Mouse (Mus musculus) heart, adult 2 months (tissue): ENCODE results near the gene Rpl3. TPM values are rescaled to one million over a fixed set of nuclear protein-coding genes. Genes with fewer than 3 reads are reported as not detected.
"Not testable (repeated sequence)": the region's sequence is repeated elsewhere in the genome, so short reads cannot be mapped to it uniquely, and the experiment has no call there.

ENCODE experiments used
- DNase-seq, 2 experiments: peaks; one replicate each; pipeline ENCODE4 v3.0.0; 2021
- H3K27ac ChIP-seq: fragments of 200-600 bp; 2 replicates; pipeline ENCODE4 v1.8.1; 2022
- H3K27me3 ChIP-seq: fragments of 200-500 bp; 2 replicates; pipeline ENCODE4 v1.6.1; 2012; ENCODE audit warnings: mild to moderate bottlenecking, low read length, inconsistent platforms, mixed read lengths; ENCODE audit not compliant: control insufficient read depth, insufficient read depth
- H3K36me3 ChIP-seq: fragments of 200-500 bp; 2 replicates; pipeline ENCODE4 v1.6.1; 2012; ENCODE audit warnings: low read length, inconsistent platforms; ENCODE audit not compliant: control insufficient read depth, insufficient read depth
- H3K4me1 ChIP-seq: fragments of 200-500 bp; 2 replicates; pipeline ENCODE4 v1.6.1; 2011; ENCODE audit warnings: low read length; ENCODE audit not compliant: control insufficient read depth, insufficient read depth
- H3K4me3 ChIP-seq: fragments of 200-600 bp; 2 replicates; pipeline ENCODE4 v1.8.1; 2022
- H3K79me2 ChIP-seq: fragments of 200-500 bp; replicated peaks from 2 replicates; pipeline ENCODE4 v1.6.1; 2012; ENCODE audit warnings: mild to moderate bottlenecking, inconsistent platforms, low read length, moderate library complexity, mixed read lengths; ENCODE audit not compliant: control insufficient read depth, insufficient read depth
- H3K9ac ChIP-seq: fragments of 200-500 bp; 2 replicates; pipeline ENCODE4 v1.6.1; 2012; ENCODE audit warnings: low read depth, mild to moderate bottlenecking, control low read depth, inconsistent platforms, low read length, mixed read lengths
- CTCF ChIP-seq: fragments of 200-600 bp; IDR thresholded peaks from 2 replicates; pipeline ENCODE4 v1.8.1; 2022; ENCODE audit warnings: antibody characterized with exemption, mild to moderate bottlenecking, moderate library complexity
- EP300 ChIP-seq: fragments of 200-500 bp; IDR thresholded peaks from 2 replicates; pipeline ENCODE4 v1.6.1; 2011; ENCODE audit warnings: low read depth, low read length, control low read depth; ENCODE audit not compliant: insufficient read depth
- POLR2A ChIP-seq: fragments of 200-500 bp; IDR thresholded peaks from 2 replicates; pipeline ENCODE4 v1.6.1; 2011; ENCODE audit warnings: mild to moderate bottlenecking, low read depth, low read length, control low read depth; ENCODE audit not compliant: insufficient read depth
- WGBS: fragments of 180-500 bp; shearing (Covaris S2); methylation state at CpG from one replicate; pipeline ENCODE4 v1.1.7; 2018; 5-methylcytosine and 5-hydroxymethylcytosine counted together
- intact Hi-C: fragments of 180-260 bp; cut with DNase I; formaldehyde crosslinking; loops from one replicate; pipeline ENCODE4 v1.15.1; 2025
- polyA plus RNA-seq: library from polyadenylated mRNA; depleted of rRNA; stranded (reverse); fragments of >200 nt; gene quantifications from 2 replicates; pipeline ENCODE4 v1.2.3, GENCODE M21; 2012
- total RNA-seq, 2 experiments: library from RNA; stranded (reverse); gene quantifications; 2 replicates each; pipeline ENCODE4 v1.2.3; 2021

Gene Rpl3
- total and polyA plus RNA-seq, 3 experiments = 137 to 201 (median 150) TPM

GRCm38 (mm10) chr15:80131421-80131820 lies 39.8 kb upstream of the Rpl3 start:
- Histone ChIP-seq H3K79me2 (no peaks in the 10 kb centered on the region), H3K9ac (no peak overlapping the region), H3K4me1 (peaks cover 8% of the 10 kb centered on the region), H3K27me3 (no peaks in the 10 kb centered on the region), H3K36me3 (no peaks in the 10 kb centered on the region), H3K27ac (no peak overlapping the region), H3K4me3 (no peak overlapping the region)
- 70% methylated on average over 6 of the region's 6 CpGs for WGBS
- TF ChIP-seq POLR2A (no peak), EP300 (no peak), CTCF (no peak)
- intact Hi-C loops = loop anchor here (5.0 kb wide), 1 partner anchor 96 kb away; no protein-coding TSS in a partner anchor
- no peak for DNase-seq

GRCm38 (mm10) chr15:80130689-80131088 lies 39.0 kb upstream of the Rpl3 start:
- H3K79me2 ChIP-seq = no peaks in the 10 kb centered on the region
- peaks cover 6% of the 10 kb centered on the region for H3K4me1 ChIP-seq
- intact Hi-C loops = loop anchor here (5.0 kb wide), 1 partner anchor 97 kb away; no protein-coding TSS in a partner anchor
- H3K4me3 ChIP-seq = no peak overlapping the region
- H3K9ac ChIP-seq = no peak overlapping the region
- H3K36me3 ChIP-seq = no peaks in the 10 kb centered on the region
- no peaks in the 10 kb centered on the region for H3K27me3 ChIP-seq
- H3K27ac ChIP-seq = no peak overlapping the region
- 43% methylated on average over 5 of the region's 5 CpGs for WGBS
- TF ChIP-seq CTCF (no peak), POLR2A (no peak), EP300 (no peak)
- DNase-seq = no peak

GRCm38 (mm10) chr15:80129982-80130381 lies 38.3 kb upstream of the Rpl3 start:
- TF ChIP-seq POLR2A = no peak
- no peak for TF ChIP-seq CTCF
- no peak for TF ChIP-seq EP300
- Histone ChIP-seq H3K79me2 (no peaks in the 10 kb centered on the region), H3K4me3 (no peak overlapping the region), H3K36me3 (no peaks in the 10 kb centered on the region), H3K27me3 (no peaks in the 10 kb centered on the region), H3K27ac (no peak overlapping the region), H3K4me1 (peaks cover 6% of the 10 kb centered on the region), H3K9ac (no peak overlapping the region)
- intact Hi-C loops = loop anchor here (5.0 kb wide), 1 partner anchor 97 kb away; no protein-coding TSS in a partner anchor
- WGBS = 90% methylated on average over 6 of the region's 6 CpGs
- no peak for DNase-seq

- Histone ChIP-seq H3K4me3 (no peak overlapping the region), H3K27ac (no peak overlapping the region), H3K79me2 (no peaks in the 10 kb centered on the region), H3K4me1 (no peaks in the 10 kb centered on the region), H3K36me3 (no peaks in the 10 kb centered on the region), H3K9ac (no peak overlapping the region), H3K27me3 (no peaks in the 10 kb centered on the region)
- DNase-seq = no peak
- TF ChIP-seq CTCF (peak; percentile 43), EP300 (no peak)
- intact Hi-C loops = no loop called here
- WGBS = 61% methylated on average over 1 of the region's 1 CpGs
These were observed 35.5 kb upstream of the Rpl3 start for GRCm38 (mm10) chr15:80127191-80127590.

GRCm38 (mm10) chr15:80124651-80125050 lies 33.0 kb upstream of the Rpl3 start:
- intact Hi-C loops = no loop called here
- H3K79me2 ChIP-seq = no peaks in the 10 kb centered on the region
- 75% methylated on average over 4 of the region's 4 CpGs for WGBS
- TF ChIP-seq POLR2A = no peak
- no peak for TF ChIP-seq CTCF
- no peak for TF ChIP-seq EP300
- no peak overlapping the region for H3K27ac ChIP-seq
- no peak overlapping the region for H3K9ac ChIP-seq
- no peak overlapping the region for H3K4me3 ChIP-seq
- DNase-seq = no peak
- H3K4me1 ChIP-seq = no peaks in the 10 kb centered on the region
- H3K36me3 ChIP-seq = no peaks in the 10 kb centered on the region
- no peaks in the 10 kb centered on the region for H3K27me3 ChIP-seq

- H3K27me3 ChIP-seq, H3K4me3 ChIP-seq, intact Hi-C loops, H3K27ac ChIP-seq, H3K4me1 ChIP-seq, H3K36me3 ChIP-seq, H3K9ac ChIP-seq, H3K79me2 ChIP-seq, DNase-seq: not testable (repeated sequence)
- WGBS = 93% methylated on average over 6 of the region's 6 CpGs
These were observed 30.8 kb upstream of the Rpl3 start for GRCm38 (mm10) chr15:80122431-80122830.
